Mouse (Mus musculus) MEL (cell line): ENCODE results near the gene Atp5l. TPM values are rescaled to one million over a fixed set of nuclear protein-coding genes. Genes with fewer than 3 reads are reported as not detected.

ENCODE experiments used
- DNase-seq: peaks from one replicate; pipeline ENCODE4 v3.0.0; 2011; ENCODE audit warnings: low read depth, low spot score
- H3K27ac ChIP-seq: 2 replicates; pipeline ENCODE4 v1.5.1; 2012; ENCODE audit warnings: low read depth, mild to moderate bottlenecking, control low read depth, low read length, moderate library complexity; ENCODE audit not compliant: control insufficient read depth
- H3K27me3 ChIP-seq, 2 experiments: fragments of 150-350 bp in 1 of 2; sonication (generic) in 1 of 2; 2 replicates each; pipeline ENCODE4 v1.6.1; 2012; ENCODE audit warnings: low read length in 2 of 2, mild to moderate bottlenecking in 2 of 2, improper control_type of control experiment in 1 of 2, moderate library complexity in 1 of 2; ENCODE audit not compliant: insufficient read depth in 2 of 2, control insufficient read depth in 1 of 2
- H3K36me3 ChIP-seq, 2 experiments: 2 replicates each; pipeline ENCODE4 v1.6.1; 2012 to 2014; ENCODE audit warnings: low read length in 2 of 2, improper control_type of control experiment in 1 of 2, inconsistent platforms in 1 of 2, mild to moderate bottlenecking in 1 of 2; ENCODE audit not compliant: insufficient read depth in 2 of 2, control insufficient read depth in 1 of 2
- H3K4me1 ChIP-seq, 2 experiments: fragments of 150-350 bp in 1 of 2; sonication (generic) in 1 of 2; 2 replicates each; pipeline ENCODE4 v1.6.1; 2012; ENCODE audit warnings: low read length in 2 of 2, improper control_type of control experiment in 1 of 2, mild to moderate bottlenecking in 1 of 2; ENCODE audit not compliant: insufficient read depth in 2 of 2, control insufficient read depth in 1 of 2
- H3K4me3 ChIP-seq, 2 experiments: fragments of 150-350 bp in 1 of 2; sonication (generic) in 1 of 2; 2 replicates each; pipeline ENCODE4 v1.5.1; 2012; ENCODE audit warnings: low read depth in 2 of 2, low read length in 2 of 2, mild to moderate bottlenecking in 2 of 2, moderate library complexity in 2 of 2, control low read depth in 1 of 2, improper control_type of control experiment in 1 of 2; ENCODE audit not compliant: control insufficient read depth in 1 of 2, insufficient read depth in 1 of 2
- H3K79me2 ChIP-seq: 2 replicates; pipeline ENCODE4 v1.6.1; 2012; ENCODE audit warnings: mild to moderate bottlenecking, low read length, moderate library complexity; ENCODE audit not compliant: control insufficient read depth, poor library complexity, insufficient read depth
- H3K9ac ChIP-seq: 2 replicates; pipeline ENCODE4 v1.6.1; 2012; ENCODE audit warnings: low read depth, mild to moderate bottlenecking, control low read depth, low read length, moderate library complexity; ENCODE audit not compliant: control insufficient read depth, poor library complexity, severe bottlenecking
- H3K9me3 ChIP-seq: fragments of 150-350 bp; sonication (generic); replicated peaks from 2 replicates; pipeline ENCODE4 v1.6.1; 2012; ENCODE audit warnings: mild to moderate bottlenecking, low read length, improper control_type of control experiment, moderate library complexity; ENCODE audit not compliant: insufficient read depth
- CHD2 ChIP-seq: IDR thresholded peaks from 2 replicates; pipeline ENCODE4 v1.6.1; 2011; ENCODE audit warnings: low read length, improper control_type of control experiment
- CTCF ChIP-seq, 3 experiments: IDR thresholded peaks in 2 of 3; conservative IDR thresholded peaks in 1 of 3; 2 replicates each; pipeline ENCODE4 v1.5.1; 2011 to 2012; ENCODE audit warnings: low read length in 3 of 3, low read depth in 2 of 3, mild to moderate bottlenecking in 2 of 3, improper control_type of control experiment in 1 of 3, inconsistent platforms in 1 of 3, mixed read lengths in 1 of 3, moderate library complexity in 1 of 3; ENCODE audit not compliant: control insufficient read depth in 1 of 3, insufficient read depth in 1 of 3, poor library complexity in 1 of 3, severe bottlenecking in 1 of 3
- E2F4 ChIP-seq: IDR thresholded peaks from 2 replicates; pipeline ENCODE4 v1.6.1; 2011; ENCODE audit warnings: low read depth, low read length, improper control_type of control experiment, borderline replicate concordance
- ELF1 ChIP-seq: IDR thresholded peaks from 2 replicates; pipeline ENCODE4 v1.6.1; 2014; ENCODE audit warnings: low read depth, mild to moderate bottlenecking, inconsistent platforms, low read length, improper control_type of control experiment, moderate library complexity
- GATA1 ChIP-seq: IDR thresholded peaks from 2 replicates; pipeline ENCODE4 v1.6.1; 2011; ENCODE audit warnings: low read depth, low read length, improper control_type of control experiment
- KAT2A ChIP-seq: conservative IDR thresholded peaks from 2 replicates; pipeline ENCODE4 v1.6.1; 2012; ENCODE audit warnings: low read depth, low read length, improper control_type of control experiment, inconsistent platforms
- MAFK ChIP-seq: IDR thresholded peaks from 2 replicates; pipeline ENCODE4 v1.6.1; 2011; ENCODE audit warnings: low read depth, mild to moderate bottlenecking, low read length, improper control_type of control experiment, borderline replicate concordance
- MXI1 ChIP-seq: IDR thresholded peaks from 2 replicates; pipeline ENCODE4 v1.6.1; 2011; ENCODE audit warnings: mild to moderate bottlenecking, low read depth, low read length, improper control_type of control experiment
- NELFE ChIP-seq: IDR thresholded peaks from 2 replicates; pipeline ENCODE4 v1.6.1; 2011; ENCODE audit warnings: low read depth, low read length, improper control_type of control experiment
- NRF1 ChIP-seq: IDR thresholded peaks from 2 replicates; pipeline ENCODE4 v1.6.1; 2014; ENCODE audit warnings: low read depth, mild to moderate bottlenecking, inconsistent platforms, low read length, improper control_type of control experiment, moderate library complexity; ENCODE audit not compliant: poor library complexity, insufficient read depth, severe bottlenecking
- POLR2A ChIP-seq, 2 experiments: IDR thresholded peaks; 2 replicates each; pipeline ENCODE4 v1.6.1; 2011 to 2012; ENCODE audit warnings: low read length in 2 of 2, mild to moderate bottlenecking in 2 of 2, control low read depth in 1 of 2, improper control_type of control experiment in 1 of 2, low read depth in 1 of 2, moderate library complexity in 1 of 2; ENCODE audit not compliant: control insufficient read depth in 1 of 2, insufficient read depth in 1 of 2, poor library complexity in 1 of 2
- POLR2AphosphoS5 ChIP-seq: IDR thresholded peaks from 2 replicates; pipeline ENCODE4 v1.6.1; 2012; ENCODE audit warnings: low read depth, borderline replicate concordance, mild to moderate bottlenecking, inconsistent platforms, low read length, moderate library complexity, mixed read lengths
- RAD21 ChIP-seq: IDR thresholded peaks from 2 replicates; pipeline ENCODE4 v1.6.1; 2011; ENCODE audit warnings: mild to moderate bottlenecking, low read depth, low read length, improper control_type of control experiment
- UBTF ChIP-seq: IDR thresholded peaks from 2 replicates; pipeline ENCODE4 v1.6.1; 2012; ENCODE audit warnings: low read depth, mild to moderate bottlenecking, inconsistent platforms, low read length, improper control_type of control experiment, moderate library complexity, borderline replicate concordance; ENCODE audit not compliant: insufficient read depth
- USF1 ChIP-seq: IDR thresholded peaks from 2 replicates; pipeline ENCODE4 v1.6.1; 2014; ENCODE audit warnings: low read depth, mild to moderate bottlenecking, inconsistent platforms, low read length, improper control_type of control experiment, moderate library complexity
- USF2 ChIP-seq, 2 experiments: IDR thresholded peaks; 2 replicates each; pipeline ENCODE4 v1.6.1; 2011 to 2012; ENCODE audit warnings: improper control_type of control experiment in 2 of 2, low read length in 2 of 2, borderline replicate concordance in 1 of 2, inconsistent platforms in 1 of 2, low read depth in 1 of 2, mild to moderate bottlenecking in 1 of 2; ENCODE audit not compliant: insufficient read depth in 1 of 2
- ZKSCAN1 ChIP-seq: IDR thresholded peaks from 2 replicates; pipeline ENCODE4 v1.6.1; 2012; ENCODE audit warnings: low read depth, mild to moderate bottlenecking, inconsistent platforms, low read length, improper control_type of control experiment, moderate library complexity
- ZMIZ1 ChIP-seq: IDR thresholded peaks from 2 replicates; pipeline ENCODE4 v1.6.1; 2012; ENCODE audit warnings: low read depth, mild to moderate bottlenecking, inconsistent platforms, low read length, improper control_type of control experiment, moderate library complexity
- polyA plus RNA-seq, 2 experiments: library from polyadenylated mRNA; stranded (reverse) in 1 of 2; unstranded in 1 of 2; fragments of >175 nt in 1 of 2; fragments of >200 nt in 1 of 2; gene quantifications; 2 replicates each; pipeline versions ENCODE4 v1.2.1 to v1.2.4; 2012; ENCODE audit warnings: low replicate concordance in 2 of 2, low read depth in 1 of 2; ENCODE audit not compliant: insufficient read length in 2 of 2, insufficient read depth in 1 of 2, missing spikeins in 1 of 2
- total RNA-seq: library from RNA; depleted of rRNA; stranded (reverse); fragments of 300-350 nt; gene quantifications from 2 replicates; pipeline ENCODE4 v1.2.3, GENCODE M21; 2012

The Atp5l gene
- total and polyA plus RNA-seq, 3 experiments: 320 to 719 TPM; not detected in 1

- H3K27me3 ChIP-seq: no peaks in the 10 kb centered on the region
- H3K4me3 ChIP-seq: no peak overlapping the region
- no peak overlapping the region for H3K9ac ChIP-seq
- peaks cover 0 to 15% of the 10 kb centered on the region in 2 experiments; a peak in 3 of 4 replicates for H3K36me3 ChIP-seq
- H3K27ac ChIP-seq: no peak overlapping the region
- no peaks in the 10 kb centered on the region for H3K79me2 ChIP-seq
- no peak for DNase-seq
- H3K9me3 ChIP-seq: no peaks in the 10 kb centered on the region
- H3K4me1 ChIP-seq: no peaks in the 10 kb centered on the region
- no peak for TF ChIP-seq USF2 (IDR thresholded peaks at IDR 0.05; ENCODE audit: borderline replicate concordance in 1 of 2, insufficient read depth in 1 of 2, low read depth in 1 of 2, low read length in 2 of 2)
- TF ChIP-seq NELFE: no peak
- no peak for TF ChIP-seq MAFK
- TF ChIP-seq ZKSCAN1: no peak
- TF ChIP-seq KAT2A: no peak
- no peak for TF ChIP-seq ZMIZ1
- no peak for TF ChIP-seq POLR2A (IDR thresholded peaks at IDR 0.05; ENCODE audit: control insufficient read depth in 1 of 2, insufficient read depth in 1 of 2, low read depth in 1 of 2, low read length in 2 of 2, poor library complexity in 1 of 2)
- TF ChIP-seq E2F4: no peak
- no peak for TF ChIP-seq RAD21
- TF ChIP-seq ELF1: no peak
- no peak for TF ChIP-seq UBTF
- TF ChIP-seq NRF1: no peak
- no peak for TF ChIP-seq CHD2
- TF ChIP-seq CTCF (IDR thresholded peaks at IDR 0.05 in 2 of 3, conservative IDR thresholded peaks at IDR 0.05 in 1 of 3; ENCODE audit: control insufficient read depth in 1 of 3, insufficient read depth in 1 of 3, low read depth in 2 of 3, low read length in 3 of 3, poor library complexity in 1 of 3, severe bottlenecking in 1 of 3): no peak
- TF ChIP-seq POLR2AphosphoS5: no peak
Measured at GRCm38 (mm10) chr9:44942421-44942820, 21.9 kb upstream of the Atp5l start.

- no peak overlapping the region for H3K27ac ChIP-seq
- TF ChIP-seq MAFK (no peak), GATA1 (no peak), ZMIZ1 (no peak), RAD21 (no peak), NELFE (no peak), USF2 (IDR thresholded peaks at IDR 0.05; ENCODE audit: borderline replicate concordance in 1 of 2, insufficient read depth in 1 of 2, low read depth in 1 of 2, low read length in 2 of 2) (no peak), USF1 (no peak), MXI1 (no peak)
- no peaks in the 10 kb centered on the region for H3K4me1 ChIP-seq
- no peak for DNase-seq
- H3K9ac ChIP-seq: no peak overlapping the region
- H3K79me2 ChIP-seq: no peaks in the 10 kb centered on the region
- peaks cover 0 to 16% of the 10 kb centered on the region in 2 experiments; a peak in 3 of 4 replicates for H3K36me3 ChIP-seq
- H3K9me3 ChIP-seq: no peaks in the 10 kb centered on the region
- no peak overlapping the region for H3K4me3 ChIP-seq
- H3K27me3 ChIP-seq: no peaks in the 10 kb centered on the region
Measured at GRCm38 (mm10) chr9:44941756-44942155, 21.2 kb upstream of the Atp5l start.
